Mouse (Mus musculus): ENCODE results near the gene Sbno2. TPM values are rescaled to one million over a fixed set of nuclear protein-coding genes. Genes with fewer than 3 reads are reported as not detected.

Gene Sbno2
- 10.4 and 12.3 TPM in 2 replicates for polyA plus RNA-seq (2015; fragmentation: Nextera tagmentation; extraction: Ambion mirVana)

DNA sequence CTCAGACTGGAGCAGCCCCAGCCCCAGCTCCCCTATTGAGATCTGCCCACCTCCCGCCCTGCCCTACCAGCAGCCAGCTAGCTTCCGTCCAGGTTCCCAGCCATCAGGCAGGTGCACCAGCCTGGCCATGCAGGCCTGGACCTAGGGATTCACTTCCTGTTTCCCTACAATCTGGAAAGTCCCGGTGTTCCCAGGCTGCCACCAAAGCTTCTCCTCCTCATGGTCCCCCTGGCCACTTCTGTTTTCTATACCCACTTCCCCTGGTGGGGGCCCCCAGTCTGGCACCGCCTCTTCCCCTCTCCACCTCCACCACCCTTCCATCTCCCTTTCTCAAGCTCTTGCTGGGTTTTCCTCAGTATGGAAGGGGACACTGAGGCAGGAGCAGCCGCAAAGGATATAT, at the start of gene Sbno2:
Gene Sbno2, minus strand, starts transcription at position 112 of the 400 bp plus-strand sequence.
- 41% methylated on average over 5 of the region's 5 CpGs for WGBS (ENCODE audit: insufficient replicate concordance)
- Histone ChIP-seq H3K9ac (no peak within 1 kb of the TSS), H3K27ac (replicated peaks) (peak within 1 kb of the TSS; percentile 93), H3K4me1 (replicated peaks) (peaks cover 57% of the 10 kb centered on the region), H3K9me3 (replicated peaks) (no peaks in the 10 kb centered on the region), H3K27me3 (no peaks in the 10 kb centered on the region), H3K36me3 (replicated peaks) (no peaks in the 10 kb centered on the region), H3K4me2 (peak within 1 kb of the TSS; percentile 38), H3K4me3 (replicated peaks) (peak within 1 kb of the TSS; percentile 9; the same call in 1 of the 2 replicates)
- ATAC-seq (ENCODE audit: insufficient read depth), result no peak

DNA sequence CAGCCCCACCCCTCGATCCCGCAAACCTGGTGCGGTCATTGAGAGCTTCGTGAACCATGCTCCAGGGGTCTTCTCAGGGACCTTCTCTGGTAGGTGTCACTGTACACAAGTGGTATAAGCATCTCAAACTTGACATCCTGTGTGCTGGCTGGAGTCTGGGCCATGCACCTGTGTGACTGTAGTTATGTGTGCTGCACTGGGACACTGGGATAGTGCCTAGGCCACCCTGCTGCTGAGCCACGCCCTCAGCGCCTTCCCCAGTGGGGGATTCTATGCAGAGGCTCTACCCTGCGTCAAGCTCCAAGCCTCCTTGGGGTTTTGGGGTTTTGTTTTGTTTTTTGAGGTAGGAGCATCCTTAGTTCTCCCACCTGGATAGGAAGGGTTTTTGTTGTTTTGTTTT, 49.0 kb upstream of the Sbno2 start:
- Histone ChIP-seq H3K4me1 (replicated peaks) (peaks cover 97% of the 10 kb centered on the region), H3K9ac (no peak overlapping the region), H3K27me3 (no peaks in the 10 kb centered on the region), H3K36me3 (replicated peaks) (peaks cover 73% of the 10 kb centered on the region), H3K4me3 (replicated peaks) (no peak overlapping the region), H3K4me2 (no peak overlapping the region), H3K27ac (replicated peaks) (no peak overlapping the region; the same call in 1 of the 2 replicates), H3K9me3 (replicated peaks) (no peaks in the 10 kb centered on the region)
- WGBS (ENCODE audit: insufficient replicate concordance), result 80% methylated on average over 7 of the region's 7 CpGs
- no peak for ATAC-seq (ENCODE audit: insufficient read depth)

DNA sequence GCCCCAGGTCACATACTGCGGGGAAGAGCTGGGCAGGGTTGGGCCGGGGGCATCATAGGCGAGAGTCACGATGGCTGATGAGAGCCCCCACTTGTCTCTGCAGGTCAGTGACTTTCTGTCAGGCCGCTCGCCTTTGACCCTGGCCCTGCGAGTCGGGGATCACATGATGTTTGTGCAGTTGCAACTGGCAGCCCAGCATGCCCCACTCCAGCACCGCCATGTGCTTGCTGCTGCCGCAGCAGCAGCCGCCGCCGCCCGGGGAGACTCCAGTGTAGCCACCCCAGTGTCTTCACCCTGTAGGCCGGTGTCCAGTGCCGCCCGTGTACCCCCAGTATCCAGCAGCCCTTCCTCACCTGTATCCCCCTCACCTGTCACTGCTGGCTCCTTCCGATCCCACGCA, 48.3 kb upstream of the Sbno2 start:
- Histone ChIP-seq H3K27me3 (no peaks in the 10 kb centered on the region), H3K4me3 (replicated peaks) (peak overlapping the region; percentile 14; the same call in 1 of the 2 replicates), H3K27ac (replicated peaks) (peak overlapping the region; percentile 96), H3K4me2 (peak overlapping the region; percentile 96), H3K9ac (no peak overlapping the region), H3K9me3 (replicated peaks) (no peaks in the 10 kb centered on the region), H3K4me1 (replicated peaks) (peaks cover 91% of the 10 kb centered on the region), H3K36me3 (replicated peaks) (peaks cover 73% of the 10 kb centered on the region)
- 80% methylated on average over 19 of the region's 19 CpGs for WGBS (ENCODE audit: insufficient replicate concordance)
- ATAC-seq (ENCODE audit: insufficient read depth), result no peak

DNA sequence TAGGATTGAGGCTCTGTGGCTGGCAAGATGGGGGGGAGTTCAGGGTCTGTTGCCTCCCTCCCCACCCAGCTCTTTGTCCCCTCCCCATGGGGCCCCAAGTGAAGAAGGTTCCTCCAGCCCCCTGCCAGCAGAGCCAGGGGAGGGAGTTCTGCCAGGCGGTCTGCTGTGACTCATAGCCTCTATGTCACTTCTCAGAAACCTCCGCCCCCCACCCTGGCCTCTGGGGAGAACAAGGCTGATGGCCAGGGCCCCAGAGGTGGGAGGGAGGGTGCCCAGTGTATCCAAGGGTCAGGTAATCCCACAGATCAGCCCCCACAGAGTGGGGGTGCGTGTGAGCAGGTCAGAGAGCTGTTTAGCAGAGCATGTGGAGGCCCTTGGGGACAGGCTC, 47.5 kb upstream of the Sbno2 start:
- H3K9ac ChIP-seq, result peak overlapping the region; percentile 87; the same call in 1 of the 2 replicates
- peak overlapping the region; percentile 96 for H3K4me2 ChIP-seq
- H3K27me3 ChIP-seq, result no peaks in the 10 kb centered on the region
- peaks cover 88% of the 10 kb centered on the region for H3K4me1 ChIP-seq (replicated peaks)
- H3K9me3 ChIP-seq (replicated peaks), result no peaks in the 10 kb centered on the region
- peak overlapping the region; percentile 70 for H3K4me3 ChIP-seq (replicated peaks)
- WGBS (ENCODE audit: insufficient replicate concordance), result 60% methylated on average over 3 of the region's 3 CpGs
- H3K36me3 ChIP-seq (replicated peaks), result peaks cover 73% of the 10 kb centered on the region
- no peak for ATAC-seq (ENCODE audit: insufficient read depth)
- peak overlapping the region; percentile 96 for H3K27ac ChIP-seq (replicated peaks)

DNA sequence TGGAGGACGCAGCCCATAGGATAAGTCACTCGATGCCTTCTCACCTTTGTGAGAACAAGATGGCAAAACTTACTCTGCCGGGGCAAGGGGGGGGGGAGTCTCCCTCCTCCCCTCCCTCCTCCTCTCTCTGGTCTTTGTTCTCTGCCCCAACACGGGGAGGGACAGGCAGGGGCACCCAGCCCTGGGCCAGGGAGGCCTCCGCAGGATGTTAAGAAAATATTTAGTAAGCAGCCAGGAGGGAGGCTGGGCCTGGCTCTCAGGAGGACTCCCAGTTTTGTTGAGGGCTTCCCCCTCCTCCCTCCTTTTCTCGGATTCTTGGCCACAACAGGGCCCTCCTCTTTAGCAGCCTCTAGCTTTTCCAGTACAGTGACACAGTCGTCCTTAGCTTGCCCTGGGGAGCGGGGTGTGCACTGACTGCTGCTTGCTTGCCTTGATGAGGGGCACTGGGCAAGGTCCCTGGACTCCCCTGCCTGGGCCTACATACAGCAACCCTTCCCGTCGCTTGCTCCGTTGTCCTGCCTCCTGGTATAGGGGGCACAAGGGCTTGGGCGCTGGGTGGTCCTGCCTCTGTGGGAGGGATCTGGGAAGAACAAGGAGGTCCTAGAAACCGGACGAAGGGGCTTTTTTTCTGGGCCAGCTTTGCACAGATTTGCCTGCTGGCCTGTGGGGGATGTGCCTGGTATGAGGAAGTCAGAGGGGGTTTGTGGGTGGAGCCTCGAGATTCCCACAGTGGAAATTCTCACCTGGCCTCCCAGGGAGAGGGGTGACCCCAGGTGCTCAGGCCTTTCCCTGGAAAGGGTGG, 46.9 kb upstream of the Sbno2 start:
- no peaks in the 10 kb centered on the region for H3K27me3 ChIP-seq
- peak overlapping the region; percentile 96 for H3K4me2 ChIP-seq
- H3K4me3 ChIP-seq (replicated peaks), result peak overlapping the region; percentile 70
- peaks cover 89% of the 10 kb centered on the region for H3K4me1 ChIP-seq (replicated peaks)
- H3K36me3 ChIP-seq (replicated peaks), result peaks cover 68% of the 10 kb centered on the region
- H3K27ac ChIP-seq (replicated peaks), result peak overlapping the region; percentile 96
- no peak for ATAC-seq (ENCODE audit: insufficient read depth)
- H3K9me3 ChIP-seq (replicated peaks), result no peaks in the 10 kb centered on the region
- 38% methylated on average over 15 of the region's 15 CpGs for WGBS (ENCODE audit: insufficient replicate concordance)
- peak overlapping the region; percentile 87 for H3K9ac ChIP-seq

DNA sequence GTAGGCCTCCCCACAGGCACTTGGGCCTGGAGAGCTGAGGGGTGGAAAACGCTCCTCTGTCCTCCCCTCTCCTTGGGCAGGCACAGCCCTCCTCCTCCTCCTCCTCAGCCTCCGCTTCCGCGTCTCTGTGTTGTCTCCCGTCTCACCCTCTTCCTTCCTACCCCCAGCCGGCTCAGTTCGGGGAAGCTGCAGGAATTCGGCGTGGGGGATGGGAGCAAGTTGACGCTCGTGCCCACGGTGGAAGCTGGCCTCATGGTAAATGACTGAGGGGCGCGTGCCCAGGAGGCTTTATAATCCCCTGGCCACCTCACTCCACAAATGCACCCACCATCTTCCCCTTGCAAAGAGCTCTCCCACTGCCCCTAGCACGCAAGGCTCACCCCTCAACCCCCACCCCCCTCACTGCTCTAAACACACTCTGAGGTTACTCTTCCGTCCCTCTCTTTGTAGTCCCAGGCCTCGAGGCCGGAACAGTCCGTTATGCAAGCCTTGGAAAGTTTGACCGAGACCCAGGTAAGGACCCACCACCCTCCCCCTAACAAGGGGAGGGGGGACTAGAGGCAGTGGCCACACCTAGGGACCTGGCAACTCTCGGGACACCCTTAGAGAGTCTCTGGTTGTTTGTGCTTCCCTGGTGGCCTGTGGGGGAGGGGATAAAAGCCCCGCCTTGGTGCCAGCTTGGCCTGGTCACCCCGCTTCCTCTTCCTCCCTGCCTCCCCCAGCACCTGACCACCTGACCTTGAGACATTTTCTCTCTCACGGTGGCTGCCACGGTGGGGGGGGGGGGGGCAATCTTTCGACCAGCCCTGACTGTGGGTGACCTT, 46.1 kb upstream of the Sbno2 start:
- peak overlapping the region; percentile 70 for H3K4me3 ChIP-seq (replicated peaks)
- peak overlapping the region; percentile 87 for H3K9ac ChIP-seq
- H3K4me1 ChIP-seq (replicated peaks), result peaks cover 89% of the 10 kb centered on the region
- peak overlapping the region; percentile 96 for H3K4me2 ChIP-seq
- no peak for ATAC-seq (ENCODE audit: insufficient read depth)
- no peaks in the 10 kb centered on the region for H3K9me3 ChIP-seq (replicated peaks)
- H3K36me3 ChIP-seq (replicated peaks), result peaks cover 63% of the 10 kb centered on the region
- H3K27me3 ChIP-seq, result no peaks in the 10 kb centered on the region
- WGBS (ENCODE audit: insufficient replicate concordance), result 5% methylated on average over 26 of the region's 26 CpGs
- peak overlapping the region; percentile 96 for H3K27ac ChIP-seq (replicated peaks)

DNA sequence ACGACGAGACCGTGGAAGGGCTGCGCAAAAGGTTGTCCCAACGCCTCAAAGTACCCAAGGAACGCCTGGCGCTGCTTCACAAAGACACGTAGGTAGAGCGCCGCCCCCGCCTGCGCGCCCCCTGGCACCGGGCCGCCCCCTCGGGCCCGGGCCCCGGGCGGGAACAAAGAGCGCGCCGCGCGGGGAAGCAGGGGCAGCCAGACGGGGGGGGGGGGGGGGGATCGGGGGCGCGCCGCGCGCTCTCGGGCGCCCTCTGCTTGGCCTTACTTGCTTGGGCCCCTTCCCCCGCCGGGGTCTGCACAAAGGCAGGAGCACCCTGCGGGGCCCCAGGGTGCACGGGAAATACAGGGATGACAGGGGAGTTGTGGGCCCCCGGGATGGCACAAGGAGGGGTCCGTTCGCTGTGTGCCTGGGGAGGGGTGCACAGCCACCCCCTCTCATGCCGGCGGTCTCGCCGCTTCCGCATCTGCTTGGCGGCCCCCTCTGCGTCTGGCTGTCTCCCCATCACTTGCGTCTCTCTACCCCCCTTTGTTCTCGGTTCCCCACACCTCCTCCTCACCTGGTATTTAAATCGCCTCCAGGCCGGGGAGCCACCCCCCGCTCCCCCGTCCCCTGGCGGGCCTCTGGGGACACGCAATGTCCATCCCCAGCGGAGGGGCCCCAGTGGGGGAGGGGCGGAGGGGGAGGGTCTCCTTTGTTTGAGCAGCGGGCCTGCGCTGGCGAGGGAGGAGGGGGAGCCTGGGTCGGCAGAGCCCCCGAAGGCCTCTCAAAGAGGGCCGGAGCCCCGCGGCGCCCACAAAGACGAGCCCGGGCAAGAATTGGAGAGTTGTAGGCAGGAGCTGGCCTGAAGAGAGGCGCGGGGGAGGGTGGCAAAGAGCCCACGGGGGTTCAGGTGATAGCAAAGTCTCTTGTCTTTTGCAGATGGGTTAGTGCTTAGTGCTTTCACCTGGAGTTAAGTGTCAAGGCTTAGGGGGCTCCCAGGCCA, 45.1 kb upstream of the Sbno2 start:
- no peaks in the 10 kb centered on the region for H3K27me3 ChIP-seq
- H3K27ac ChIP-seq (replicated peaks), result peak overlapping the region; percentile 96
- peak overlapping the region; percentile 96 for H3K4me2 ChIP-seq
- peaks cover 63% of the 10 kb centered on the region for H3K36me3 ChIP-seq (replicated peaks)
- no peak for ATAC-seq (ENCODE audit: insufficient read depth)
- peak overlapping the region; percentile 70 for H3K4me3 ChIP-seq (replicated peaks)
- WGBS (ENCODE audit: insufficient replicate concordance), result under 1% methylated on average over 71 of the region's 71 CpGs
- peak overlapping the region; percentile 87 for H3K9ac ChIP-seq
- no peaks in the 10 kb centered on the region for H3K9me3 ChIP-seq (replicated peaks)
- H3K4me1 ChIP-seq (replicated peaks), result peaks cover 89% of the 10 kb centered on the region

DNA sequence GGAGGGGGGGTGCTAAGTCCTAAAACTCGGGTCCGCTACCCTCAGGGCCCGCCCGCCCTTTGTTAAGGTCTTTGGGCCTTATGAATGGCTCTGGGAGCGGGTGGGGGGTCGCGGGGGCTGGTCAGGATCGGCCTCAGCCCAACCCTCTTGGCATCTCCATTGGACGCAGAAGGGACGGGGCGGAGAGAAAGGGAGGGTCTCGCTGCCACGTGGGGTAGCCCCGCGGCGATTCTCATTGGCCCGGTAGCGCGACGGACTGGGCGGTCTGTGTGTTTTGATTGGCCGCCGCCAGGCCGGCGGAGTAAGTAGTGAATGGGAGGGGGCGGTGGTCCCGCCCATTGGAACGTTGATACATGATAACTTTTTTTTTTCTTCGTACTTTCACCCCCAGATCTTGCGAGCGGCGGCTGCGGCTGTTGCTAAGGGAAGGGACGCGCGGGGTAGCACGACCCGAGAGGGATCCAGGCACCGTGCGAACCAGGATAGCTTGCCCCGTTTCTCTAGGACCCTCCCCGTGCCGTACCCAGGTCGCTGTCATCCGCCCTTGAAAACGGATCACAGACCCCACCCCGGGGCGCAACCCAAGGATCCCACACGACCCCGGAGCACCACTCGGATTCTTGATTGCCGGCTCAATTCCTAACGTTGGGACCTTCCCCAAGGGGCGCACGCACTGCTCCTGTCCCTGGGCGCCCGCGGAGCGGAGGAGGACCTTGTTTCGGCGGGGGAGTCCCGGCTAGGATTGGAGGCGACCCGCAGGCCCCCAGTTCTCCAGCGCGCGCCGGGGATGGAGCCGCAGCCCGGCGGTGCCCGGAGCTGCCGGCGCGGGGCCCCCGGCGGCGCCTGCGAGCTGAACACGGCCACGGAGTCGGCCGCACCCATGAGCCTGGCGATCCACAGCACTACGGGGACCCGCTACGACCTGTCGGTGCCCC, 44.2 kb upstream of the Sbno2 start:
- under 1% methylated on average over 88 of the region's 88 CpGs for WGBS (ENCODE audit: insufficient replicate concordance)
- Histone ChIP-seq H3K36me3 (replicated peaks) (peaks cover 63% of the 10 kb centered on the region), H3K27me3 (no peaks in the 10 kb centered on the region), H3K27ac (replicated peaks) (peak overlapping the region; percentile 96), H3K4me3 (replicated peaks) (peak overlapping the region; percentile 70), H3K9me3 (replicated peaks) (no peaks in the 10 kb centered on the region), H3K4me1 (replicated peaks) (peaks cover 88% of the 10 kb centered on the region), H3K4me2 (peak overlapping the region; percentile 96), H3K9ac (peak overlapping the region; percentile 87)
- ATAC-seq (ENCODE audit: insufficient read depth), result peak; percentile 73

DNA sequence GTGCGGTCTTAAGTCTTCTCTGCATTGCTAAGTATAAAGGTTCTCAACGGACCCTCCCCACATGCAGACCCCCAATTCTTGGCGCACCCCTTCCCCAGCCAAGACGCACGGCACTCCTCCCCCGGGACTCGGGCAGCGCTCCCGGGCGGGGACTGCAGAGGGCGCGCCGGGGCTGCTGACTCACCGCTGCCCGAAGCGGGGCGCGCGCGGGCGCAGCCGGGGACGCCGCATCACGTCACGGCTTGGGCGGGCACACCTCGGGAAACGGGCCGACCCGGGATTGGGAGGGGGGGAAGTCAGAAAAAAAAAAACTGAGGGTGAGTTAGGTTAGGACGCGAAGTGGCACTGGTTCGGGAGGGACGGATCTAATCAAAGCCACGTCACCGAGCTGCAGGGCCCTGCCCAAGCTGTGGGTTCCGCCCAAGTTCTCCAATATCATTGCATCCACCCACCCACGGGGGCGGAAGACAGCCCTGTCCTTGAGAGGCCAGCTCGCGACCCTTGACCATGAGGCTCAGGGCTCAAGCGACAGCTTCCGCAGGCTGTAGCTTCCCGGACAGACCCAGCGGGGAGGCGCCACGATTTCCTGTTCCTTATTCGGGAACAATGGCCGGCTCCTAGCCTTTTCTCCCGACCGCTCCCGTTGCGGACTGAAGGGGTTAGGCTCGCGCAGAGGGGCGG, 43.4 kb upstream of the Sbno2 start:
- H3K4me2 ChIP-seq, result peak overlapping the region; percentile 96
- peak overlapping the region; percentile 96 for H3K27ac ChIP-seq (replicated peaks)
- H3K4me3 ChIP-seq (replicated peaks), result peak overlapping the region; percentile 70
- WGBS (ENCODE audit: insufficient replicate concordance), result under 1% methylated on average over 57 of the region's 57 CpGs
- H3K4me1 ChIP-seq (replicated peaks), result peaks cover 88% of the 10 kb centered on the region
- peak; percentile 62 for ATAC-seq (ENCODE audit: insufficient read depth)
- peak overlapping the region; percentile 87 for H3K9ac ChIP-seq
- no peaks in the 10 kb centered on the region for H3K27me3 ChIP-seq
- H3K9me3 ChIP-seq (replicated peaks), result no peaks in the 10 kb centered on the region
- peaks cover 63% of the 10 kb centered on the region for H3K36me3 ChIP-seq (replicated peaks)

Data from liver, embryonic 15.5 days (tissue).